Mouse (Mus musculus) ES-E14 (cell line): Measurements from ENCODE around the gene Atrn.

ENCODE experiments used
- CHD2 ChIP-seq: IDR thresholded peaks from 2 replicates; pipeline ENCODE4 v1.6.1; 2014; ENCODE audit warnings: mild to moderate bottlenecking, low read depth, low read length, inconsistent platforms
- MAFK ChIP-seq: IDR thresholded peaks from 2 replicates; pipeline ENCODE4 v1.6.1; 2014; ENCODE audit warnings: mild to moderate bottlenecking, low read depth, low read length, inconsistent platforms; ENCODE audit not compliant: insufficient read depth

DNA sequence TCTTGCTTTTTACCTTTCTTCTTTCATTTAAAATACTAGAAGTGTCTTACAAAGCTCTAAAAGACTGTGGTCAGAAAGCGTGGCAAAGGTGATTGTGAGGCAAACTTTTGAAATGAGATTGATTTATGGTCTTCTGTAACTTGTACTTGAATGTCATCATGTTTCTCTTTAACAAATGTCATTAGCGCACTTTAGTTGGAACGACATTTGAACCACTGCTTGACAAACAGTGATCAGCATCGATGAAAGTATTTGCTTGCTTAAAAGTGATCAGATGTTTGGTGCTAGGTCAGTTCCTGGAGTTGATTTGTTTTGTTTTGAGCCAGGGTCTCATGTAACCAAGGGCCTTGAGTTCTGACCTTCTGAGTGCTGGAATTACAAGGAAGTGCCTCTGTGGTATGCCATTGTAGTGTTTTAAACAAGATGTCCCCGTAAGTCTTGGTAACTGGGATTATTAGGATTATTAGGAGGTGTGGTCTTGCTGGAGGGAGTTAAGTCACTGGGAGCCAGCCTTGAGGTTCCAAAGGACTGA, 12.8 kb downstream of the Atrn start:
- no peak for TF ChIP-seq MAFK
- TF ChIP-seq CHD2 = no peak
